Mouse (Mus musculus) heart, adult 2 months (tissue): ENCODE measurements at regions not wholly inside any gene's neighbourhood (a gene's known extent, or its start where the extent isn't known, plus 50 kb on each side); places are given as distances from the start of the nearest gene placed in this dataset.

ENCODE experiments used
- CTCF ChIP-seq: fragments of 200-600 bp; IDR thresholded peaks from 2 replicates; pipeline ENCODE4 v1.8.1; 2022; ENCODE audit warnings: antibody characterized with exemption, mild to moderate bottlenecking, moderate library complexity
- EP300 ChIP-seq: fragments of 200-500 bp; IDR thresholded peaks from 2 replicates; pipeline ENCODE4 v1.6.1; 2011; ENCODE audit warnings: low read depth, low read length, control low read depth; ENCODE audit not compliant: insufficient read depth
- POLR2A ChIP-seq: fragments of 200-500 bp; IDR thresholded peaks from 2 replicates; pipeline ENCODE4 v1.6.1; 2011; ENCODE audit warnings: mild to moderate bottlenecking, low read depth, low read length, control low read depth; ENCODE audit not compliant: insufficient read depth

DNA sequence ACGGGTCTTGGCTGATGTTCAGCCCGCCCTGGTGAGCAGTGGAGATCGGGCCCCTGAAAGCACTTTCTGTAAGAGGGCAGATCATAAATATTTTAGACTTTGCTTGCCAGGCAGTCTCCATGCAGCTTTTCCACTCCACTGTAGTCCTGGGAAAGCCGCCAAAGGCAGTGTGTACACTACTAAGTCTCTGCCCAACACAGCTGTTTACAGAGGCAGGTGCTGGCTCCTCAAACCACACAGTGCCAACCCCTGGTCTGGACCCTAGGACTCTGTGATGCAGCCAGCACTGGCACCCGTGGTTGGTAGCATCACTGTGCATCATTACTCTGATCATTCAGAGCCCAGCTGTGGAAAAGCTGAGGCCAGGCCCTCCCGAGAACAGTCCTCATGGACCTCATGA, 458.4 kb downstream of the Cdh26 start:
- no peak for TF ChIP-seq EP300
- TF ChIP-seq POLR2A, result no peak
- no peak for TF ChIP-seq CTCF
